Mouse (Mus musculus) erythroblast, embryonic 14.5 days (primary cell): Measurements from ENCODE around the gene Tmc6.

ENCODE experiments used
- GATA1 ChIP-seq: IDR thresholded peaks from 2 replicates; pipeline ENCODE4 v1.6.1; 2012; ENCODE audit warnings: low read length, inconsistent platforms, mixed read lengths
- TAL1 ChIP-seq: IDR thresholded peaks from 3 replicates; pipeline ENCODE4 v1.6.1; 2012; ENCODE audit warnings: low read length, inconsistent platforms, mixed read lengths

DNA sequence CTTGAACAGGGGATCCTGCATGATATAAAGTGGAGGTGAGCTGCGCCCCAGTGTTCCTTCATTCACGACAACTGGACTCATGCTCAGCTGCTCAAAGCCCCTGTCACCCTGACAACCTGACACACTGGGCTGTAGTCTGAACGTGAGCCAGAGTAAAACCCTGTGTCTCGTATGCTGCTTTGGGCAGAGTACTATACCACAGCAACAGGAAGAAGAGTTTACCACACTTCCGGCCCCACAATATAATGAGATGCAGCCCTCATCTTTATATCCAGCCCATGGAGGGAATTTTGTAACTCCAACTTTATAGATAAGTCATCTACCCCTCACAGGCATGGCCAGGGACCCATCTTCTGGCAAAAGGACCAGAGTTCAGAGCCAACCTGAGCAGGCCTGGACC is 4.9 kb downstream of the Tmc6 start:
- TF ChIP-seq TAL1 (no peak), GATA1 (no peak)
